ENCODE assay signal across 7 mouse cellular contexts in genomic region chr3:130337857-130338256, GRCm38 (mm10).
DNase-seq lines count a peak whose midpoint lies in the region; ATAC-seq and TF ChIP-seq lines count a peak whose summit lies in the region.

No protein-coding gene starts in this region.

- no peak overlapping the region for H3K27ac ChIP-seq in forebrain, embryonic 12.5 days
- peak overlapping the region; percentile 65 for H3K27ac ChIP-seq in limb, embryonic 14.5 days (replicated peaks; ENCODE audit: low read depth, low read length)

- H3K27me3 ChIP-seq in forebrain, embryonic 12.5 days, result no peaks in the 10 kb centered on the region
- no peaks in the 10 kb centered on the region for H3K27me3 ChIP-seq in limb, embryonic 14.5 days (ENCODE audit: control insufficient read depth, insufficient read depth, low read length)

- H3K36me3 ChIP-seq in forebrain, embryonic 12.5 days (replicated peaks), result no peaks in the 10 kb centered on the region
- no peaks in the 10 kb centered on the region for H3K36me3 ChIP-seq in limb, embryonic 14.5 days (ENCODE audit: control insufficient read depth, insufficient read depth, low read length)

- 39% methylated on average over 13 of the region's 13 CpGs for WGBS in forebrain, embryonic 12.5 days
- 22% methylated on average over 13 of the region's 13 CpGs for WGBS in limb, embryonic 14.5 days

- ATAC-seq in forebrain, embryonic 12.5 days (ENCODE audit: low FRiP score), result peak; percentile 76; the same call in 1 of the 2 replicates
- ATAC-seq in limb, embryonic 14.5 days (ENCODE audit: low FRiP score, low read depth), result peak; percentile 93
- ATAC-seq in inflammation-experienced regulatory T-cells, adult 6 months, result no peak

- intact Hi-C loops in heart, postnatal 36 days (cut with DNase I), result no loop called here

- H3K4me2 ChIP-seq in forebrain, embryonic 12.5 days, result peak overlapping the region; percentile 19
- H3K4me2 ChIP-seq in limb, embryonic 14.5 days (replicated peaks; ENCODE audit: low read depth, low read length, severe bottlenecking), result peak overlapping the region; percentile 40

- H3K9me3 ChIP-seq in forebrain, embryonic 12.5 days, result no peaks in the 10 kb centered on the region
- no peaks in the 10 kb centered on the region for H3K9me3 ChIP-seq in limb, embryonic 14.5 days (ENCODE audit: control insufficient read depth, low read length)

- TF ChIP-seq POLR2A in limb, embryonic 14.5 days (IDR thresholded peaks at IDR 0.05; ENCODE audit: borderline replicate concordance, extremely low read depth, insufficient read depth, insufficient read length), result no peak

- no peak overlapping the region; the same call in 1 of the 2 replicates for H3K4me3 ChIP-seq in forebrain, embryonic 12.5 days (replicated peaks)
- H3K4me3 ChIP-seq in limb, embryonic 14.5 days (replicated peaks; ENCODE audit: low read length), result 0 out of 2 replicates have a peak overlapping the region, but pooled peaks have one; percentile 9

- H3K4me1 ChIP-seq in forebrain, embryonic 12.5 days, result peaks cover 5% of the 10 kb centered on the region
- peaks cover 7% of the 10 kb centered on the region for H3K4me1 ChIP-seq in limb, embryonic 14.5 days (ENCODE audit: control insufficient read depth, insufficient read depth, low read length)

- peak; percentile 5 for DNase-seq in ovary, postnatal 36 days (ENCODE audit: low spot score)
- no peak for DNase-seq in ovary, postnatal 10 days (ENCODE audit: low spot score)
- peak; percentile 17 to 28 for DNase-seq in heart, postnatal 36 days
- peak; percentile 88 for DNase-seq in limb, embryonic 14.5 days (ENCODE audit: low spot score)
- DNase-seq in right cerebral cortex, postnatal 25 days, result peak; percentile 9

- no peak overlapping the region for H3K9ac ChIP-seq in forebrain, embryonic 12.5 days
- H3K9ac ChIP-seq in limb, embryonic 14.5 days (ENCODE audit: low read depth, low read length, severe bottlenecking), result 0 out of 2 replicates have a peak overlapping the region, but pooled peaks have one; percentile 22
